Mouse (Mus musculus) small intestine, adult 2 months (tissue): Measurements from ENCODE around the gene Uox.

ENCODE experiments used
- CTCF ChIP-seq: fragments of 200-500 bp; IDR thresholded peaks from 2 replicates; pipeline ENCODE4 v1.5.1; 2012; ENCODE audit warnings: low read depth, mild to moderate bottlenecking, control low read depth, inconsistent platforms, low read length, moderate library complexity, mixed read lengths; ENCODE audit not compliant: insufficient replicate concordance, insufficient read length; ENCODE audit errors: extremely low read depth
- POLR2A ChIP-seq: fragments of 200-500 bp; IDR thresholded peaks from 2 replicates; pipeline ENCODE4 v1.6.1; 2012; ENCODE audit warnings: low read depth, mild to moderate bottlenecking, control low read depth, inconsistent platforms, low read length, moderate library complexity

GRCm38 (mm10) chr3:146617946-146618345 lies 47.7 kb downstream of the Uox start:
- TF ChIP-seq POLR2A = no peak
- TF ChIP-seq CTCF = no peak
